Mouse (Mus musculus) kidney, adult 2 months (tissue): ENCODE measurements around the gene Shc4.

ENCODE experiments used
- CTCF ChIP-seq: fragments of 200-500 bp; conservative IDR thresholded peaks from 2 replicates; pipeline ENCODE4 v1.5.1; 2011; ENCODE audit warnings: low read depth, mild to moderate bottlenecking, control low read depth, low read length, moderate library complexity, mixed read lengths; ENCODE audit not compliant: insufficient read depth, insufficient read length
- POLR2A ChIP-seq: fragments of 200-500 bp; IDR thresholded peaks from one replicate; pipeline ENCODE4 v1.6.1; 2011; ENCODE audit warnings: low read depth, low read length, control low read depth

DNA sequence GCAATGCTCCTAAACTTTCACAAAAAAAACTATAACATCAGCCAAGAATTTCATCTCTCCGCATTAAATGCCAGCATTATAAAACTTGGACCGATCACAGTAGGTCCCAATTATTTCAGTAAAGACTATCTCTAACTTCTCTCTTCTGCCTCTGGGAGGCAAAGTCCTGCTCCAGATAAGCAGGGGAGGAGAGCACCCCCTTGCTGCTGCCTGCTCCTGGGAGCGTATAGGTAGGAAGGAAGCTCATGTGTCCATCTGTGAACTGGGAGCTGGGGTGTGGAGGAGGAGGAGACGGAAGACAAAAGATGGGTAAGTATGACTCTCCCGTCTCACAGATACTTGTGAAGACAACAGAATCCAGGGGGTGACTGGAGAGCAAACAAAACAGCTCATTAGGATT is 14.8 kb upstream of the Shc4 start:
- TF ChIP-seq CTCF, result 0 out of 2 replicates have a peak, but pooled peaks have one; percentile 2
- no peak for TF ChIP-seq POLR2A
